Mouse (Mus musculus) CD4-positive, CD25-positive, alpha-beta regulatory T cell, adult 4 months (primary cell): Measurements from ENCODE around the gene Kcnb1. TPM values are rescaled to one million over a fixed set of nuclear protein-coding genes. Genes with fewer than 3 reads are reported as not detected.

Experiments
- ATAC-seq: one replicate; pipeline ENCODE4 v1.8.0; 2017
- polyA plus RNA-seq, 2 experiments: library from polyadenylated mRNA; unstranded; fragments of 100-300 nt; shearing (Covaris generic); gene quantifications; one replicate each; pipeline ENCODE4 v1.2.1; 2017

Gene Kcnb1
- polyA plus RNA-seq, 2 experiments from 2014 or later = 0.22 to 0.92 TPM

- ATAC-seq = no peak
Observed at GRCm38 (mm10) chr2:167077199-167077962, 112.6 kb downstream of the Kcnb1 start.

- no peak for ATAC-seq
Observed at GRCm38 (mm10) chr2:167076759-167077158, 113.2 kb downstream of the Kcnb1 start.

- ATAC-seq = no peak
Observed at GRCm38 (mm10) chr2:167076352-167076751, 113.6 kb downstream of the Kcnb1 start.

- no peak for ATAC-seq
Observed at GRCm38 (mm10) chr2:167074587-167074986, 115.4 kb downstream of the Kcnb1 start.

- ATAC-seq = peak; percentile 89
Observed at GRCm38 (mm10) chr2:167071641-167072601, 118.0 kb downstream of the Kcnb1 start.

GRCm38 (mm10) chr2:167071266-167071640 lies 118.7 kb downstream of the Kcnb1 start:
- ATAC-seq = no peak

- no peak for ATAC-seq
Observed at GRCm38 (mm10) chr2:167070341-167070740, 119.6 kb downstream of the Kcnb1 start.

- no peak for ATAC-seq
Observed at GRCm38 (mm10) chr2:167067575-167067974, 122.4 kb downstream of the Kcnb1 start.

- ATAC-seq = no peak
Observed at GRCm38 (mm10) chr2:167066528-167067516, 123.1 kb downstream of the Kcnb1 start.

- no peak for ATAC-seq
Observed at GRCm38 (mm10) chr2:167066031-167066430, 123.9 kb downstream of the Kcnb1 start.

GRCm38 (mm10) chr2:167064601-167065295 lies 125.2 kb downstream of the Kcnb1 start:
- no peak for ATAC-seq

GRCm38 (mm10) chr2:167063906-167064496 lies 126.0 kb downstream of the Kcnb1 start:
- no peak for ATAC-seq

- ATAC-seq = peak; percentile 81
Observed at GRCm38 (mm10) chr2:167062965-167063880, 126.7 kb downstream of the Kcnb1 start, which contains the start of gene Znfx1. Gene Znfx1 (minus strand): TSS chr2:167063015.

- ATAC-seq = peak; percentile 89
Observed at GRCm38 (mm10) chr2:167062497-167062911, 127.5 kb downstream of the Kcnb1 start.

- no peak for ATAC-seq
Observed at GRCm38 (mm10) chr2:167061381-167062034, 128.4 kb downstream of the Kcnb1 start.

GRCm38 (mm10) chr2:167060761-167061160 lies 129.2 kb downstream of the Kcnb1 start:
- ATAC-seq = no peak

- no peak for ATAC-seq
Observed at GRCm38 (mm10) chr2:167060360-167060759, 129.6 kb downstream of the Kcnb1 start.

GRCm38 (mm10) chr2:167059960-167060359 lies 130.0 kb downstream of the Kcnb1 start:
- no peak for ATAC-seq

- ATAC-seq = no peak
Observed at GRCm38 (mm10) chr2:167059536-167059935, 130.4 kb downstream of the Kcnb1 start.
